Mouse (Mus musculus): ENCODE measurements around the gene 2010111I01Rik. TPM values are rescaled to one million over a fixed set of nuclear protein-coding genes. Genes with fewer than 3 reads are reported as not detected.

The 2010111I01Rik gene
- total RNA-seq, 2 experiments from 2014 or later, result 89.8 to 91.4 TPM

GRCm38 (mm10) chr13:63117495-63118184 lies 152.9 kb downstream of the 2010111I01Rik start:
- no peak for DNase-seq (ENCODE audit: low spot score in 2 of 2)
- no peak for TF ChIP-seq CTCF (conservative IDR thresholded peaks at IDR 0.05)
- H3K4me3 ChIP-seq, result no peak overlapping the region
- no peak overlapping the region for H3K27ac ChIP-seq

- no peak for DNase-seq (ENCODE audit: low spot score in 2 of 2)
- no peak for TF ChIP-seq CTCF (conservative IDR thresholded peaks at IDR 0.05)
- no peak overlapping the region for H3K4me3 ChIP-seq
- H3K27ac ChIP-seq, result no peak overlapping the region
Measured at GRCm38 (mm10) chr13:63118682-63119081, 154.0 kb downstream of the 2010111I01Rik start.

- no peak for TF ChIP-seq CTCF (conservative IDR thresholded peaks at IDR 0.05)
- no peak for DNase-seq (ENCODE audit: low spot score in 2 of 2)
- Histone ChIP-seq H3K27ac (no peak overlapping the region), H3K4me3 (no peak overlapping the region)
Measured at GRCm38 (mm10) chr13:63120296-63120695, 155.6 kb downstream of the 2010111I01Rik start.

DNA sequence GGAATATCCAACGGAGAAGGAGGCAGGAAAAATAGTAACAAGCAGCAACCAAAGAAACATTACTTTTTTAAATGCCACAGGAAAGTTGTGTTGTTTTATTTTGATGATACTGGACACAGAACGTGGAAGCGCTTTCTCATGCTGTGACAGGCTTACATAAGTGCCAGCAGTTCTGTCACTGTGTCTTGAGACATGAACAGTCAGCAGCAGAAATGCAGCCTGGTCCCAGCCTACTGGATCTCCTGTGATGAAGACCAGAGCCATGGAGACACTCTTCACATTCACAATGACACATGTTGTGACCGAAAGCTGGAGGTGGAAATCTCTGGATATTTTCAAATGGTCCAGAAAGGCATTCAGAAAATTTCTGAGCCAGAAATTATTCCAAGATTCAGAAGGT lies 157.1 kb downstream of the 2010111I01Rik start:
- DNase-seq (ENCODE audit: low spot score in 2 of 2), result no peak
- TF ChIP-seq CTCF (conservative IDR thresholded peaks at IDR 0.05), result no peak
- Histone ChIP-seq H3K4me3 (no peak overlapping the region), H3K27ac (no peak overlapping the region)

- H3K4me3 ChIP-seq, result no peak overlapping the region
- DNase-seq (ENCODE audit: low spot score in 2 of 2), result no peak
- no peak overlapping the region for H3K27ac ChIP-seq
- no peak for TF ChIP-seq CTCF (conservative IDR thresholded peaks at IDR 0.05)
Measured at GRCm38 (mm10) chr13:63126206-63126605, 161.5 kb downstream of the 2010111I01Rik start.

- TF ChIP-seq CTCF (conservative IDR thresholded peaks at IDR 0.05), result no peak
- DNase-seq (ENCODE audit: low spot score in 2 of 2), result no peak
- H3K27ac ChIP-seq, result no peak overlapping the region
- H3K4me3 ChIP-seq, result no peak overlapping the region
Measured at GRCm38 (mm10) chr13:63127516-63127915, 162.8 kb downstream of the 2010111I01Rik start.

DNA sequence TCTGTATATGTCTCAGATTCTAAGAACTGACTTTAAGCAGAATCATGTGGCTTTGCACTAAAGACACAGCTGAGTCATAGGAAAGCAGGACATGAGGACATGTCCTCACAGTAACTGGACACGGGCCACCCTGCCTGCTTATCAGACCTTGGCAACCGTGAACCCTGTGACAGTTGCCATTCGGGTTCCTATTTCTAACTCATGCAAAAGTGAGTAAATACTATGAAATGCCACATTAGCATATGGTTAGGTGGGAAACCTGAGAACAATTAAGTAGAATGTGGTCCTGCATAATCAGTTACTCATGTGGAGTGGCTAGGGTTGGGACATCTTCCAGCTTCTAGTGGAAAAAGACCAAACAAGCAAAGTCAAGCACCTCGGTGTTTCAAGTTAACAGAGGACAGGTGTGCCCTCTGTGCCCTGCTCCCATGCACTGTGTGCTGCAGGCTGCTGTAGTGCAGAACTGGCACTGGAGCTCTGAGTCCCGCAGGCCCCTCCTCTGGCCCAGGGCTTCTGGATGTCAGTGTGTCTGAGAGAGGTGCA lies 170.3 kb downstream of the 2010111I01Rik start:
- no peak for DNase-seq (ENCODE audit: low spot score in 2 of 2)
- no peak for TF ChIP-seq CTCF (conservative IDR thresholded peaks at IDR 0.05)
- no peak overlapping the region for H3K4me3 ChIP-seq
- no peak overlapping the region for H3K27ac ChIP-seq

- TF ChIP-seq CTCF (conservative IDR thresholded peaks at IDR 0.05), result no peak
- no peak overlapping the region for H3K4me3 ChIP-seq
- no peak for DNase-seq (ENCODE audit: low spot score in 2 of 2)
- no peak overlapping the region for H3K27ac ChIP-seq
Measured at GRCm38 (mm10) chr13:63135994-63136393, 171.3 kb downstream of the 2010111I01Rik start.

DNA sequence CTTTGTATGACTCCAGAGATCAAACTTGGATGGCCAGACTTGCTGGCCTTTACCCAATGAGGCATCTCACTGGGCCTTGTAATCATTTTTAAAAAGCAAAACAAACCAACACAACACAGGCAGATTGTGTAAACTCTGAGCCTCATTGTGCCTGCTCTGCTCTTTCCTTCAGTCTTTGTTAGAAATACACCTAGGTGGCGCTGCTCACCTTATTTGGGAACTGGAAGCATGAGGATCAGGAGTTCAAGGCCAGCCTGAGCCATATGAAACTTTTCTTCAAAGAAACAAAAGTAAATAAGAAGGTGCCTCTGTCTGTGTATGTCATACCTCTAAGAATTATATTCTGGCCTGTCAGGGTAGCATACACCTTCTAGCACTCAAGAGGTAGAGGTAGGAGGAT lies 172.1 kb downstream of the 2010111I01Rik start:
- TF ChIP-seq CTCF (conservative IDR thresholded peaks at IDR 0.05), result peak; percentile 39
- H3K4me3 ChIP-seq, result no peak overlapping the region
- no peak overlapping the region for H3K27ac ChIP-seq
- no peak for DNase-seq (ENCODE audit: low spot score in 2 of 2)

GRCm38 (mm10) chr13:63138376-63139048 lies 173.8 kb downstream of the 2010111I01Rik start:
- DNase-seq (ENCODE audit: low spot score in 2 of 2), result no peak
- Histone ChIP-seq H3K4me3 (no peak overlapping the region), H3K27ac (0 out of 2 replicates have a peak overlapping the region, but pooled peaks have one; percentile 0)
- no peak for TF ChIP-seq CTCF (conservative IDR thresholded peaks at IDR 0.05)

DNA sequence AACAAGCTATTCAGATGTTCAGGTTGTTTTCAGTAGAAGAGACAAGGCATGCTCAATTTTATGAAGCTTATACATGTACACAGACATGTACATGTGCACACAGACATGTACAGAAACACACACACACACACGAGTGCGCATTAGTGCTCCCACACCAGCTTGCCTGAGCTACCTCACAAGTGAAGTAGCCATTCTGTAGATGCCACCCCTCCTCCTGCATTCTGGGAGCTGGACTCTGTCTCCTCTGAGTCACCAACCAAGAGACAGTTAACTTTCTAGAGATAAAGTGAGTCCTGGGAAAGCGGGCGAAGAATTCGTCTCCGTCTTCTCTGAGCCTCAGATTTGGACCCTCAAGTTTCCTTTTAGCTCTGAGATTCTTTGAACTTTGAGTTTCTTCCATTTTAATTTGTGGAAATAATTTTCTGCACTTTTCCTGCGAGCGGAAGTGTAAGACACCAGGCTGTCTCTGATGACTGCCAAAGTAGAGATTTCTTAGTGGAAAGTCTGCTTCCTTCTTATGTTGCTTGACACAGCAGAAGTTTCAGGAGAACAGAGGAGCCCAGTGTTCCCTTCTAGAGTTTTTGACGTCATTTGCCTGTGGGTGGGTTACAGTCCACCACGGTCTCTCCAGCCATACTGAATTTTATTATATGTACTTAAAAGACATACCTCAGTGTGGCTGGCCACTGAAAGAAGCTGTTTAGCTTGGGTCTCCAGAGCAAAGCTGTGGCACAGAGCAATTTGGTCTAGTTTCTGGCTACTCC lies 175.0 kb downstream of the 2010111I01Rik start:
- peak overlapping the region; percentile 71 for H3K27ac ChIP-seq
- peak in 1 of 2 experiments; percentile 16 for DNase-seq (ENCODE audit: low spot score in 2 of 2)

DNA sequence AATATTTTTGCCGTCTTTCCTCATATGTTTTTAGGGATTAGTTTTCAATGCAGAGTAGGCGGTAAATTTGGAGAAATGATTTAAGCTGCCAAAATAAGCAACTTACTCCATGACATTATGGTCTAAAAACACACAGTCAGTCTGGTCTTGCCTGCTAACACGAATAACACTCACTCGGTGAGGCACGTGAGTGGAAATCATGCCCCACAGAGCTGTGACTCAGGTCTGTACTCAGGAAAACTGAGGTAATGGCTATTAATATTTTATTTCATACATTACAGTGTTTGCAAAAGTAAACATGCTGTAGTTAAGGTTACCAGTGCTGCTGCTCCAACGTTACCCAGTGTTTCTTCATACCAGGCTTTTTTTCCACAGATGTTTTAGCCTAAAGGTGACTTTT lies 176.1 kb downstream of the 2010111I01Rik start:
- peak; percentile 23 to 36 for DNase-seq (ENCODE audit: low spot score in 2 of 2)
- H3K4me3 ChIP-seq, result no peak overlapping the region
- peak overlapping the region; percentile 71; the same call in 1 of the 2 replicates for H3K27ac ChIP-seq
- no peak for TF ChIP-seq CTCF (conservative IDR thresholded peaks at IDR 0.05)

More for the DNA sequence above, 175.0 kb downstream of the 2010111I01Rik start:
- no peak for TF ChIP-seq CTCF (conservative IDR thresholded peaks at IDR 0.05)
- H3K4me3 ChIP-seq, result no peak overlapping the region

DNA sequence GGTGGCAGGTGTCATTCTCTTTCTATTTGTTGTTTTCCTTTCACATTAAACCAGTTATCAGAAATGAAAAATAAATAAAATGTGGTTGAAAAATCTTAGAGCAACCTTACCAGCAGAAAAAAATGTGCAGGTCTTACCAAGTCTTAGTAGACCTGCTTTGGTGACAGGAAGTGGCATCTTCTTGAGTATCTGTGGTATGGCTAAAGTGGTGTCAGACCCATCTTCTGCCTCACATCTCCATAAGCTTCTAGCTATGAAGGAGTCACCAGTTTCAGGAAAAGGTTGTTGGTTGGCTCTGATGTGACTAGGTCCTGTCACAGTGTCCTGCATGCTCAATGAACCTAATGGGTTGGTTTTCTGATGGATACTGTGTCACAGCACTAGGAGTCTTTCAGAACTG lies 176.6 kb downstream of the 2010111I01Rik start:
- no peak for TF ChIP-seq CTCF (conservative IDR thresholded peaks at IDR 0.05)
- H3K27ac ChIP-seq, result peak overlapping the region; percentile 71
- peak in 1 of 2 experiments; percentile 8 for DNase-seq (ENCODE audit: low spot score in 2 of 2)
- H3K4me3 ChIP-seq, result no peak overlapping the region

Measured in layer of hippocampus, adult 2 months (tissue).